Mouse (Mus musculus): ENCODE data around the gene Trpc4ap. TPM values are rescaled to one million over a fixed set of nuclear protein-coding genes. Genes with fewer than 3 reads are reported as not detected.

Trpc4ap gene
- total and polyA plus RNA-seq, 3 experiments, result 57.4 to 110 (median 80.5) TPM

- ATAC-seq (ENCODE audit: extremely low read depth, insufficient number of reproducible peaks, low FRiP score, poor library complexity, severe bottlenecking) (no peak), DNase-seq (ENCODE audit: low spot score) (no peak)
- Histone ChIP-seq H3K9me3 (replicated peaks) (no peaks in the 10 kb centered on the region), H3K27me3 (ENCODE audit: insufficient read depth, low read length) (no peaks in the 10 kb centered on the region), H3K4me3 (ENCODE audit: low read depth, low read length) (no peak overlapping the region), H3K36me3 (replicated peaks) (peaks cover 11% of the 10 kb centered on the region), H3K4me1 (ENCODE audit: insufficient read depth, low read depth, low read length) (peaks cover 24% of the 10 kb centered on the region)
- TF ChIP-seq GATA1 (IDR thresholded peaks at IDR 0.05; ENCODE audit: borderline replicate concordance, low read length) (no peak), CTCF (IDR thresholded peaks at IDR 0.05; ENCODE audit: low read depth, low read length) (no peak)
Measured at GRCm38 (mm10) chr2:155696851-155697250, 4.7 kb upstream of the Trpc4ap start.

- TF ChIP-seq POLR2AphosphoS5 (IDR thresholded peaks at IDR 0.05; ENCODE audit: insufficient replicate concordance, low read depth, low read length) (no peak), CTCF (IDR thresholded peaks at IDR 0.05; ENCODE audit: low read depth, low read length) (peak; percentile 77)
- DNase-seq (ENCODE audit: low spot score) (peak; percentile 47), ATAC-seq (ENCODE audit: extremely low read depth, insufficient number of reproducible peaks, low FRiP score, poor library complexity, severe bottlenecking) (0 out of 2 replicates have a peak, but pooled peaks have one; percentile 36)
- Histone ChIP-seq H3K4me3 (ENCODE audit: low read depth, low read length) (no peak overlapping the region), H3K36me3 (replicated peaks) (peaks cover 4% of the 10 kb centered on the region), H3K27me3 (ENCODE audit: insufficient read depth, low read length) (no peaks in the 10 kb centered on the region), H3K9me3 (replicated peaks) (no peaks in the 10 kb centered on the region), H3K4me1 (ENCODE audit: insufficient read depth, low read depth, low read length) (peaks cover 27% of the 10 kb centered on the region)
Measured at GRCm38 (mm10) chr2:155696091-155696558, 3.9 kb upstream of the Trpc4ap start.

GRCm38 (mm10) chr2:155695316-155695715 is 3.1 kb upstream of the Trpc4ap start:
- Histone ChIP-seq H3K4me3 (ENCODE audit: low read depth, low read length) (no peak overlapping the region), H3K27me3 (ENCODE audit: insufficient read depth, low read length) (no peaks in the 10 kb centered on the region), H3K4me1 (ENCODE audit: insufficient read depth, low read depth, low read length) (peaks cover 34% of the 10 kb centered on the region), H3K9me3 (replicated peaks) (no peaks in the 10 kb centered on the region), H3K36me3 (replicated peaks) (peaks cover 4% of the 10 kb centered on the region)
- ATAC-seq (ENCODE audit: extremely low read depth, insufficient number of reproducible peaks, low FRiP score, poor library complexity, severe bottlenecking) (no peak), DNase-seq (ENCODE audit: low spot score) (no peak)
- TF ChIP-seq GATA1 (IDR thresholded peaks at IDR 0.05; ENCODE audit: borderline replicate concordance, low read length), result no peak
- no peak for TF ChIP-seq GATA2 (IDR thresholded peaks at IDR 0.05; ENCODE audit: borderline replicate concordance, low read depth, low read length)
- no peak for TF ChIP-seq TAL1 (conservative IDR thresholded peaks at IDR 0.05; ENCODE audit: low read depth, low read length)
- no peak for TF ChIP-seq CTCF (IDR thresholded peaks at IDR 0.05; ENCODE audit: low read depth, low read length)
- no peak for TF ChIP-seq POLR2AphosphoS5 (IDR thresholded peaks at IDR 0.05; ENCODE audit: insufficient replicate concordance, low read depth, low read length)

GRCm38 (mm10) chr2:155694564-155694963 is 2.4 kb upstream of the Trpc4ap start:
- peaks cover 37% of the 10 kb centered on the region for H3K4me1 ChIP-seq (ENCODE audit: insufficient read depth, low read depth, low read length)
- no peak for ATAC-seq (ENCODE audit: extremely low read depth, insufficient number of reproducible peaks, low FRiP score, poor library complexity, severe bottlenecking)
- H3K36me3 ChIP-seq (replicated peaks), result peaks cover 8% of the 10 kb centered on the region
- no peaks in the 10 kb centered on the region for H3K9me3 ChIP-seq (replicated peaks)
- no peak for TF ChIP-seq CTCF (IDR thresholded peaks at IDR 0.05; ENCODE audit: low read depth, low read length)
- no peak for TF ChIP-seq TAL1 (conservative IDR thresholded peaks at IDR 0.05; ENCODE audit: low read depth, low read length)
- no peak for TF ChIP-seq GATA1 (IDR thresholded peaks at IDR 0.05; ENCODE audit: borderline replicate concordance, low read length)
- no peak for TF ChIP-seq GATA2 (IDR thresholded peaks at IDR 0.05; ENCODE audit: borderline replicate concordance, low read depth, low read length)
- no peak for TF ChIP-seq POLR2AphosphoS5 (IDR thresholded peaks at IDR 0.05; ENCODE audit: insufficient replicate concordance, low read depth, low read length)
- DNase-seq (ENCODE audit: low spot score), result no peak
- no peaks in the 10 kb centered on the region for H3K27me3 ChIP-seq (ENCODE audit: insufficient read depth, low read length)
- no peak overlapping the region for H3K4me3 ChIP-seq (ENCODE audit: low read depth, low read length)

GRCm38 (mm10) chr2:155693136-155693535 is 952 bp upstream of the Trpc4ap start:
- no peaks in the 10 kb centered on the region for H3K27me3 ChIP-seq (ENCODE audit: insufficient read depth, low read length)
- no peak for TF ChIP-seq TAL1 (conservative IDR thresholded peaks at IDR 0.05; ENCODE audit: low read depth, low read length)
- no peak for TF ChIP-seq POLR2AphosphoS5 (IDR thresholded peaks at IDR 0.05; ENCODE audit: insufficient replicate concordance, low read depth, low read length)
- TF ChIP-seq GATA1 (IDR thresholded peaks at IDR 0.05; ENCODE audit: borderline replicate concordance, low read length), result no peak
- no peak for TF ChIP-seq CTCF (IDR thresholded peaks at IDR 0.05; ENCODE audit: low read depth, low read length)
- TF ChIP-seq GATA2 (IDR thresholded peaks at IDR 0.05; ENCODE audit: borderline replicate concordance, low read depth, low read length), result no peak
- DNase-seq (ENCODE audit: low spot score) (no peak), ATAC-seq (ENCODE audit: extremely low read depth, insufficient number of reproducible peaks, low FRiP score, poor library complexity, severe bottlenecking) (no peak)
- H3K9me3 ChIP-seq (replicated peaks), result no peaks in the 10 kb centered on the region
- no peak overlapping the region for H3K4me3 ChIP-seq (ENCODE audit: low read depth, low read length)
- peaks cover 11% of the 10 kb centered on the region for H3K36me3 ChIP-seq (replicated peaks)
- H3K4me1 ChIP-seq (ENCODE audit: insufficient read depth, low read depth, low read length), result peaks cover 37% of the 10 kb centered on the region

GRCm38 (mm10) chr2:155691336-155691722 is 855 bp downstream of the Trpc4ap start:
- peaks cover 43% of the 10 kb centered on the region for H3K4me1 ChIP-seq (ENCODE audit: insufficient read depth, low read depth, low read length)
- no peak for ATAC-seq (ENCODE audit: extremely low read depth, insufficient number of reproducible peaks, low FRiP score, poor library complexity, severe bottlenecking)

GRCm38 (mm10) chr2:155689211-155689610 is 3.0 kb downstream of the Trpc4ap start:
- ATAC-seq (ENCODE audit: extremely low read depth, insufficient number of reproducible peaks, low FRiP score, poor library complexity, severe bottlenecking), result no peak
- H3K4me3 ChIP-seq (ENCODE audit: low read depth, low read length), result no peak overlapping the region
- H3K27me3 ChIP-seq (ENCODE audit: insufficient read depth, low read length), result no peaks in the 10 kb centered on the region
- H3K9me3 ChIP-seq (replicated peaks), result no peaks in the 10 kb centered on the region
- peaks cover 36% of the 10 kb centered on the region for H3K4me1 ChIP-seq (ENCODE audit: insufficient read depth, low read depth, low read length)
- DNase-seq (ENCODE audit: low spot score), result no peak
- TF ChIP-seq TAL1 (conservative IDR thresholded peaks at IDR 0.05; ENCODE audit: low read depth, low read length), result no peak
- no peak for TF ChIP-seq GATA2 (IDR thresholded peaks at IDR 0.05; ENCODE audit: borderline replicate concordance, low read depth, low read length)
- TF ChIP-seq CTCF (IDR thresholded peaks at IDR 0.05; ENCODE audit: low read depth, low read length), result no peak
- no peak for TF ChIP-seq POLR2AphosphoS5 (IDR thresholded peaks at IDR 0.05; ENCODE audit: insufficient replicate concordance, low read depth, low read length)
- no peak for TF ChIP-seq GATA1 (IDR thresholded peaks at IDR 0.05; ENCODE audit: borderline replicate concordance, low read length)
- peaks cover 34% of the 10 kb centered on the region for H3K36me3 ChIP-seq (replicated peaks)

More at GRCm38 (mm10) chr2:155691336-155691722, 855 bp downstream of the Trpc4ap start:
- Histone ChIP-seq H3K36me3 (replicated peaks) (peaks cover 23% of the 10 kb centered on the region), H3K9me3 (replicated peaks) (no peaks in the 10 kb centered on the region), H3K4me3 (ENCODE audit: low read depth, low read length) (peak overlapping the region; percentile 99), H3K27me3 (ENCODE audit: insufficient read depth, low read length) (no peaks in the 10 kb centered on the region)
- TF ChIP-seq TAL1 (conservative IDR thresholded peaks at IDR 0.05; ENCODE audit: low read depth, low read length), result no peak
- TF ChIP-seq GATA1 (IDR thresholded peaks at IDR 0.05; ENCODE audit: borderline replicate concordance, low read length), result no peak
- TF ChIP-seq GATA2 (IDR thresholded peaks at IDR 0.05; ENCODE audit: borderline replicate concordance, low read depth, low read length), result no peak
- TF ChIP-seq CTCF (IDR thresholded peaks at IDR 0.05; ENCODE audit: low read depth, low read length), result no peak
- no peak for TF ChIP-seq POLR2AphosphoS5 (IDR thresholded peaks at IDR 0.05; ENCODE audit: insufficient replicate concordance, low read depth, low read length)
- DNase-seq (ENCODE audit: low spot score), result no peak

Measured in G1E (cell line).